Mouse (Mus musculus): ENCODE data around the gene Olfr827.

The Olfr827 gene

GRCm38 (mm10) chr10:130214303-130214702, at the start of gene Olfr827:
Gene Olfr827, minus strand, starts transcription at chr10:130214403.
- no peak for DNase-seq (ENCODE audit: low spot score)

GRCm38 (mm10) chr10:130263203-130263602, 49.0 kb upstream of the Olfr827 start:
- DNase-seq (ENCODE audit: low spot score): no peak

- peak; percentile 11 for DNase-seq (ENCODE audit: low spot score)
These were observed 45.3 kb upstream of the Olfr827 start for GRCm38 (mm10) chr10:130259483-130259882.

GRCm38 (mm10) chr10:130244271-130244670, 30.1 kb upstream of the Olfr827 start:
- peak; percentile 65 for DNase-seq (ENCODE audit: low spot score)

- DNase-seq (ENCODE audit: low spot score): no peak
These were observed 24.4 kb upstream of the Olfr827 start for GRCm38 (mm10) chr10:130238318-130239209.

GRCm38 (mm10) chr10:130234576-130234975, 20.4 kb upstream of the Olfr827 start:
- DNase-seq (ENCODE audit: low spot score): peak; percentile 40

GRCm38 (mm10) chr10:130232117-130232516, 17.9 kb upstream of the Olfr827 start:
- DNase-seq (ENCODE audit: low spot score): no peak

- DNase-seq (ENCODE audit: low spot score): peak; percentile 39
These were observed 15.4 kb upstream of the Olfr827 start for GRCm38 (mm10) chr10:130229584-130229983.

GRCm38 (mm10) chr10:130228246-130228645, 14.0 kb upstream of the Olfr827 start:
- DNase-seq (ENCODE audit: low spot score): peak; percentile 84

GRCm38 (mm10) chr10:130225034-130225433, 10.8 kb upstream of the Olfr827 start:
- DNase-seq (ENCODE audit: low spot score): no peak

- DNase-seq (ENCODE audit: low spot score): no peak
These were observed 30.1 kb downstream of the Olfr827 start, which contains the start of gene Olfr826 for GRCm38 (mm10) chr10:130184086-130184485. Gene Olfr826, minus strand, starts transcription at chr10:130184186.

- no peak for DNase-seq (ENCODE audit: low spot score)
These were observed 47.5 kb downstream of the Olfr827 start, which contains the start of gene Olfr825 for GRCm38 (mm10) chr10:130166666-130167065. Gene Olfr825, minus strand, starts transcription at chr10:130166766.

GRCm38 (mm10) chr10:130165196-130165595, 49.0 kb downstream of the Olfr827 start:
- no peak for DNase-seq (ENCODE audit: low spot score)

Measured in embryo, embryonic 10.5 days (tissue).